Mouse (Mus musculus) adrenal gland, postnatal 14 days (tissue): ENCODE measurements around the gene Syt13. TPM values are rescaled to one million over a fixed set of nuclear protein-coding genes. Genes with fewer than 3 reads are reported as not detected.

Source experiments
- DNase-seq: peaks from one replicate; pipeline ENCODE4 v3.0.0; 2021; ENCODE audit warnings: mixed read lengths
- long read RNA-seq, 2 experiments: library from polyadenylated mRNA; stranded (forward); transcript quantifications; one replicate each; pipeline ENCODE4 v2.0.0; 2021
- total RNA-seq: library from RNA; stranded (reverse); gene quantifications from 2 replicates; pipeline ENCODE4 v1.2.3, GENCODE M21; 2021

Syt13 gene
- 1.0 and 1.6 TPM in 2 replicates for total RNA-seq
- long read RNA-seq, experiment 1, partial matches to known transcripts: 0 of 4 reads
- long read RNA-seq, experiment 1, other reads (novel, unspliced or antisense): 0 of 4 reads
- long read RNA-seq, experiment 2, partial matches to known transcripts: 0 of 4 reads
- long read RNA-seq, experiment 2, other reads (novel, unspliced or antisense): 1 of 4 reads

GRCm38 (mm10) chr2:92914933-92915553, at the start of gene Syt13:
Syt13 (plus strand) TSS chr2:92915098.
- DNase-seq: peak; percentile 83

- DNase-seq: no peak
These were observed 48.3 kb upstream of the Syt13 start for GRCm38 (mm10) chr2:92866616-92867015.

DNA sequence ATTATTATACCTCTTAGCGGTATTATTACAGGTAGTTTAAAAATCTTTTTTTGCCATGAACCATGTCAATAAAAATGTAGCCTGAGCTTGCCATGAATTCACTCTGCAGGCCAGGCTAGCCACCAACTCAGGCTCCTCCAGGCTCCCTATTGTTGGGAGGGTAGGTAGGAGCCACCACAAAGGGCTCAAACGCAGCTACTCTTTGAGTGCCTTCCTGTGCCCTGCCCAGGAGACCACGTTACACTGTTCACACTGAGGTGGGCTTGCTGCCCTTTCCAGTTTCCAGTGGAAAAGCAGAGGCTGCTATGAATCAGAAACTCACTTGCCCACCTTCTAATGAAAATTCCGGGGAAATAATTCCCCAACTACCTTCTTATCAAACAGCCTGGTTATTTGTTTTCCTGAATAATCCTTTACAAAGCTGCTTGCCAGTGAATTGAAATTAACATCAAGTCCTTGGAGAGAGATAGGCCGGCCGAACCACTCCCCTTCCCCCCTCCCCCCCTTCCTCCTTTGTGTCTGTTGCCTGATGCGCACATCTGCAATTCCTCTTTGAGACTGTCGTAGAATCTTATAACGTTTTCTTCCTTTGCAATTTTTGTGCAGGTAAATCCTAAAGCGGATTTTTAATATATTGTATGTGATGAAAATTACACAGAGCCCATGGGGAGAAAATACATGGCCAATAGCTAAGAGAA, 44.6 kb upstream of the Syt13 start:
- DNase-seq: no peak

DNA sequence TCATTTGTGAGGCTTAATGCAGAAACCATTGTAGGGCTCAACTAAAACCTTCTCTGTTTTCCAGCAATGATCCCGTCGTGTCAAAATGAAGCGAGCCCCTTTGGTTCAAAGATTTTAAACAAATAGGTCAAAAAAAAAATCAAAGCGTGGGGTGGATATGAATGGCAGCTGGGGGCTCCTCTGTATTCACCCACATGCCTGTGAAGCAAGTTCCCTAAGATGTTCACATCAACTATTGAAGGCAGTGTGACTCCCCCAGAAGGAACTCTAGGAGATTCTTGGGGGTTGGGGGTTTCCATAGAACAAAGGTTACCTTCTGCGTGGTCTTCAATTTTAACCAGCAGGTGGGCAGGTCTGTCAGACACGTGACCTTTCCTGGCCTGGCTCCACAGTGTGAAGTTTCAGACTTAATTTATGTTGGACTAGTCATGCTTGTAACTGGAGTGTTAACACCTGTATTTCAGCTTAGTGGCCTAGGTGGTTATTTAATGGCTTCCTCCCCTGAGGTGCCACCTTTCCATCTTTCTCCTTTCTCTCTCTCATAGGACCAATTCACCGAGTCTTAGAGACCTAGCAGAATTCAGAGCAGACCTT, 43.7 kb upstream of the Syt13 start:
- DNase-seq: no peak

DNA sequence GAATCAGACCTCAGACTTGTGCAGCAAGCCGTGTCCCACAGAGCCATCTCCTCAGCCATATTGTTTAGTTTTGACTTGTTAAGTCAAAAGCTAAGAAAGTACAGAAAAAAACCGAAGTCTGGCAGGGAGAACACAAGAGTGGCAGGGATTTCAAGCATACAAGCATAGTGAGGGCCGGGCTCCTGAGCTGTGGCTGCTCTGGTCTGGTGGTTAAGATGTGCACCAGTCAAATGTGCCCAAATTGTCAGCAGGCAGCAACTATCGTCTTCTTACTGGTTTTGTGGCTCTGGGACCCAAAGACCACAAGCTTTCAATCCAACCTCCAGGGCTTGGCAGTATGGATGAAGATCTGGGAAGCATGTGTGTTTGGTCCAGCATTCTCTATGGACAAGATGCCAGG, 42.2 kb upstream of the Syt13 start:
- DNase-seq: no peak

- no peak for DNase-seq
These were observed 40.3 kb upstream of the Syt13 start for GRCm38 (mm10) chr2:92874592-92874991.

DNA sequence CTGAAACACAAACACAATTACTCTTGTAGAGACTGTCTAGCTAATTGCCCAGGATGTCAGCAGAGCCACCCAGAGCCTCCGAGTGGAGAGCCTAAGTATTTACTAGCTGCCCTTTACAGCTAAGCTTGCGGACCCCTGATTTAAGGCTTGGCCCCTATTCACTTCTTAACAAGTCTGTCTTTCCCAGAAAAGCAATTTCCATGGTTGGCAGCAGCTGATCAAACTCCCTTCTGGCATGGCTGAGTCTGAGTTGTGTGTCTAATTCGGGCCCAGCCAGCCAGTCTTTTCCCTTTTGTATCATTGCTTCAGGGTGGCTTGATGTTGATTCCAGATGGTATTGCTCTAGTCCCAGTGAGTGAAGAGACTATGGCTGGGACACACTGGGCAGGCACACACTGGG, 37.4 kb upstream of the Syt13 start:
- no peak for DNase-seq

DNA sequence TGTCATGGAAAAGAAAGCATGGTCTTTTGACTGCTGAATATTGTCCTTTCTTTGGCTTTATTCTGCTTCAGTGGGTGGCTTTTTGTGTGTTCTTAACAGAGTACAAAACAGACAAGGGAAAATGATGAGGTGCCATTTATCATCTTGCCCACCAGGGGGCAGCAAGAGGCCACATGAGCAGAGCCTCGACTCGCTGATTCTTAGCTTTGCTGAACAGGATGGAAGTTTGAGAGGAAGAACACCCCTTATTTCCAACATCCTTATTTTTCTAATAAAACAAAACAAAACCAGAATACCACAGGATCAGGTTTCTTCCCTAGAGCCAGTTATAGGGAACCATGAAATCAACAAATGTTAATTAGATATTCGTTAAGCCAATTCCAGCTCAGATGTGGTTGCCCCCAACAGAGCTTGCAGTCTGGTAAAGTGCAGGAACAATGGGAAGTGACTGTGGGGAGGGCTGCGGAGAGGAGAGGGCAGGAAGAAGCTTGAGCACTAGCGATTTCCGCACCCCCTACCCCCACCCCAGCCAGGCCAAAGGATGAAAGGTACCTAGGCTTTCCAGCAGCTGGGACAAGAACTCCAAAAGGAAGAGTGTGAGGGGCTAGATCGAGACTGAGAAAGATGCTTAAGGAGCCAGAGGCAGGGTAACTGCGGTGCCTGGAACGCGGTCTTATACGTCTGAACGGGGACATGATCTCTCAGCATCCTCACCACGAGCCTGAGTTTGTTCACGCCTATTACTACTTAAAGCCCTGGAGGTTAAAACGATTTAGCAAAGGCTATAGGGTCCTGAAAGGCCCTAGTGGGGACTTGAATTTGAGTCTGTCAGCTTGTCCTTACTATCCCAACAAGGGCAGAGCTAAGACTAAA, 31.6 kb upstream of the Syt13 start:
- peak; percentile 81 for DNase-seq

DNA sequence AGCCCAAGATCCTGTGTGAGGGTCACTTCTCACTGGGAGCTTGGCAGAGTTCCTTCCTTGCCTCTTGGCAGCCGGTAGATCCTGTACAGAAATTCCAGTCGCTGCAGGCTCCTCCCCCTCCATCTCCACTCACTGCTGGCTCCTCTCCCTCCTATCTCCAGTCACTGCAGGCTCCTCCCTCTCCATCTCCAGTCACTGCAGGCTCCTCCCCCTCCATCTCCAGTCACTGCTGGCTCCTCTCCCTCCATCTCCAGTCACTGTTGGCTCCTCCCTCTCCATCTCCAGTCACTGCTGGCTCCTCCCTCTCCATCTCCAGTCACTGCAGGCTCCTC, 31.0 kb upstream of the Syt13 start:
- DNase-seq: peak; percentile 31

DNA sequence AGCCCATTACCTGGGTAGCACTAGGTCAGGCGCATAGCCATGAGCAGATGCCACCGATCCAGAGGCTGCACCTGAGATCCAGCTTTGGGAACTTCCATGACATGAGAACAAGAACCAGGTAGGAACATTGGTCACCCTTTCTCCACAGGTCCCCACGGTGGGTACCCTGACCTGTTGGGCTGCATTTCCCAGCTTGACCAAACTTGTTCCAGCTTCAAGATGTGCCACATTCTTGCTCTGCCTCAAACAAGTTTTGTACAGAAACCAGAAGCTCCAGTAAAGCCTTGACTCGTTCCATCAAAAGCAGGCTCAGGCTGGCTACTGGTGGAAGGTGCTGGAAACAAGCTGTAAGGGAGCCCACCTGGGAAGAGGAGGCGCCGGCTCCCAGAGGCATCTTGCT, 29.9 kb upstream of the Syt13 start:
- no peak for DNase-seq

DNA sequence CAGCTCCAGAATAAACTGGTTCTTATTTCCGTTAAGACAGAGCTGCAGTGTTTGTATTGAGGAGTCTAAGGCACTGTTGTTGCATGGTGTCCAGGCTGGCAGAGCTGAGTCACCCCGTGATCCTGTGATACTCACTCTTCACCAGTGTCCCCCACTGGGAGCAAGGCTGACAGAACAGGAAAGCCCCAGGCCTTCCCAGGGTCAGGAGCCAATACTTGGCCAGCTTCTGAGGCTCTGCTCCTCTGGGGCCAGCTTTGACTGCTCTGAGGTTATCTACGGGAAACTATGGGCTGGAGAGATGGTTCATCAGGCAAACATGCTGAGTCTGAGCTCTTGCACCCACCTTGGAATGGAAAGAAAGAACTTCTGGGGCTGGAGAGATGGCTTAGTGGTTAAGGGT, 28.0 kb upstream of the Syt13 start:
- peak; percentile 34 for DNase-seq

- DNase-seq: no peak
These were observed 22.4 kb upstream of the Syt13 start for GRCm38 (mm10) chr2:92892524-92892923.

DNA sequence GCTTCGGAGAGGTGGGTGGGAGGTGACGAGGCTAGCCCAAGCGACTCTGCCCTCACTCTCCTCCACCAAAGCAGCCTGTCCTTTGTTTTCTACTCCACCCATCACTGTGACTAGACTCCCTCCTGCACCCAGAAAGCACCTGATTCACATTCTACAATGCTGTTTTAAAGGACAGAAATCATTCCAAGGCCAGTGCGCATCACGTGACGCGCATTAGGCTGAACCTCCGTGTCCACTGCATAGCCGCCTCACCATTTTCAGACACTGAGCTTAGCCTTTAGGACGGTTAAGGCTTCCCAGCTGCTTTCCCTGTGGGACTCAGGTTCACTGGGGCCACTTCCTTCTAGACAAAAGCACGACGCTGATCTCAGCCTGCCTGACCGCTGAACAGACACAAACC, 11.2 kb upstream of the Syt13 start:
- no peak for DNase-seq

DNA sequence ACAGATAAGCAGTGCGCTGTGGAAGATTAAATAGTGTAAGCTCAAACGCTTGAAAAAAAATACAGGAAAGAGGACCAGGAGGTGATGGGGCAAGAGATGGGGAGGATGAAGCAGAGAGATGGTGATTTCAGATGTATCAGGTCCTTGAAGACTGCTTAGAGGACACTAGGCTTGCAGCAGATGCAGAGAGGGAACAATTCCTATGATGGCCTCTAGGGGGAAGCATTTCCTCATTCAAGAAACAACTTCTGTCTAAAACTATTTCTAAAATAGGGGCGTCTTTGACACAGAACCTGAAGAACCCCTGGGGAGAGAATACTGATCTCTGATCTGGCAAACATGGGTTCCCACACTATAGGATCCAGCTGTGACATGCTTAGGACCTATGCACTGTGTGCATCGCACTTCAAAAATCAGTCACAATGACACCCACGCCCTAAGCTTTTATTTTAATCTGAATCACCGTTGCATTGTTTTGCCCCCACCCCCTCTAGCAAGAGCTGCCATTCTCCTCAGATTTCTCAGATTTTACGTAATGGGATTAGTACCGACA, 10.5 kb upstream of the Syt13 start:
- peak; percentile 58 for DNase-seq

GRCm38 (mm10) chr2:92910371-92910770, 4.5 kb upstream of the Syt13 start:
- DNase-seq: peak; percentile 72

DNA sequence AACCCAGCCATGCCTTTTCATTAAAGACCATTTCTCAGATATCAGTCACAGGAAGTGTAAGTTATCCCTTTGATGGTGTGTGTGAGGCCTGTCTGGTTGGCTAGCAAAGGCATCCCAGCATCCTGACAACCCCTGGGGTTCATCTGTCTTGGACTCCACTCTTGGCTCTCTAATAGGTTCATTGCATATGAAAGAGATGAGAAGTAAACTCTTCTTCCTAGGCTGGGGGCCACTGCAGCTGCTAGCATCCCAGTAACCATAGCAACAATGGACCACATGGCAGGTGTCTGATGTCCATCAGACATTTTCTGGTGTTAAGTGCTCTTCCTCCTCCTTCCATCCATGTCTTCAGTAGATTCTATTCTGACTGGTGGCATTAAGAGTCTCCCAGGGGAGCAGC, 2.6 kb upstream of the Syt13 start:
- DNase-seq: no peak

DNA sequence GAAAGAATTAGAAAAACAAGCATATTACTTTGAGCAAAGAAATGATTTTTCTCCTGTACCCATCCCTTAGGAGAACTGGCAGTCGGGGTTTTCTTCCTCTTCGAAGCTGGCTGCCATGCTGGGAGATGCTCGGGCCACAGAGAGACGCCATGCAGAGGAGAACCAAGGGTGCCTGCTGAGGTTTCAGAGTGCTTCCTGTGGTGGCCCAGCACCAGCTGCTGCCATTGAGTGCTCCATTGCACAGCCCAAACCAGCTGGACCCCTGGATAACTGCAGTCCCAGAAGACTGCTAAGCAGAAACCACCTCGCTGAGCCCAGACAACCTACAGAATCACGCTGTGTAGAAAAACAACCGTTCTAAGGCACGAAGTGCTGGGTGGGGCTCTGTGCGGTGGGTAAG, 1.6 kb upstream of the Syt13 start:
- DNase-seq: no peak

DNA sequence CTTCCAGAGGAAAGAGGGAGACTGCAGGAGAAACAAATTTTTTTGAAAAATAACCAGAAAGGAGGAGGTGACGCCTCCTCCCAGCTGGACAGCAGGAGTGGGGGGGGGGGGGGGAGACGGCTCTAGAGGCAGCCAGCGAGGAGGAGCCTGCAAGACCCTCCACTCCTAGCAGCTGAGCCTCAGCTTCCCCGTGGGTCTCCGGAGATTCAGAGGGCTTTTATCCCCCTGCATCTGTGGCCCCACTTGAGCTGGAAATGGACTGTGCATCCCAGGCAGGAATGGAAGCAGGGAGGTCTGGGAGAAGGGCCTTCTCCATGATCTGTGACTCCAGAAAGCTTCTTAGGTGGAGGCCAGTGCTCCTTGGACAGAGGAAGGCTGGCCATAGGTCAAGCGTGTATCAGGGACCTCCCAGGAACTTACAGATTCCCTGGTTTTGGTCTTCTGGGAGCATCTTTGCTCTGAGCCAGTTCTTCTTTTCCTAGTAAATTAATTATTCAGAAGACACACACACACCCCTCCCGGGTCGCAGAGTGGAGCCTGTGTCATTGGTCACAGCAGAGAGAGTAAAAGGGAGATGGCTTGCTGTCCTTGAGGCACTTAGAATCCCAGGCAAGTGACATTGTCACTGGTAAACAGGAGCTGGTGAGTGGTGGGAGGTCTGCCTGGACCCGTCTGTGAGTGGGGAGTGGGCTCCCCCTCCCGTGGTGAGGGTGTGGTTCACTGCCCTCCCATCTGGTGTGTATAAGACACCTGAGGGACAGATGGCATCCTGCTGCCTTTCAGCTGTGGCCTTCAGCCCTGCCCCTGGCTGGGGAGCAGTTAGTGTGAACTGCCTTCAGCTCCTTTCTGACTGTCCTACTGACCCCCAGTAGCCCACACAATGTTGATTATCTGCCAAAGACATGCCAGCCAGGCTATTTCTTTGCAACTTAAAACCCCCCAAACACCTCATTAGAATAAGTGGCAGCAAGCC, 1.0 kb downstream of the Syt13 start:
- DNase-seq: no peak

GRCm38 (mm10) chr2:92917405-92918142, 2.7 kb downstream of the Syt13 start:
- no peak for DNase-seq

- DNase-seq: no peak
These were observed 5.8 kb downstream of the Syt13 start for GRCm38 (mm10) chr2:92920709-92921108.
